Mouse (Mus musculus) layer of hippocampus, postnatal 25 days (tissue): ENCODE results near the gene Cflar. TPM values are rescaled to one million over a fixed set of nuclear protein-coding genes. Genes with fewer than 3 reads are reported as not detected.
"Not testable (repeated sequence)": the region's sequence is repeated elsewhere in the genome, so short reads cannot be mapped to it uniquely, and the experiment has no call there.

Experiments used
- DNase-seq, 2 experiments: peaks; one replicate each; pipeline ENCODE4 v3.0.0; 2022; ENCODE audit warnings: mixed read lengths in 2 of 2, low spot score in 1 of 2; ENCODE audit errors: extremely low spot score in 1 of 2
- total RNA-seq, 2 experiments: library from RNA; stranded (reverse); gene quantifications; 2 replicates each; pipeline ENCODE4 v1.2.3; 2021

The Cflar gene
- total RNA-seq, 2 experiments from 2014 or later, result 32.6 to 32.8 TPM

DNA sequence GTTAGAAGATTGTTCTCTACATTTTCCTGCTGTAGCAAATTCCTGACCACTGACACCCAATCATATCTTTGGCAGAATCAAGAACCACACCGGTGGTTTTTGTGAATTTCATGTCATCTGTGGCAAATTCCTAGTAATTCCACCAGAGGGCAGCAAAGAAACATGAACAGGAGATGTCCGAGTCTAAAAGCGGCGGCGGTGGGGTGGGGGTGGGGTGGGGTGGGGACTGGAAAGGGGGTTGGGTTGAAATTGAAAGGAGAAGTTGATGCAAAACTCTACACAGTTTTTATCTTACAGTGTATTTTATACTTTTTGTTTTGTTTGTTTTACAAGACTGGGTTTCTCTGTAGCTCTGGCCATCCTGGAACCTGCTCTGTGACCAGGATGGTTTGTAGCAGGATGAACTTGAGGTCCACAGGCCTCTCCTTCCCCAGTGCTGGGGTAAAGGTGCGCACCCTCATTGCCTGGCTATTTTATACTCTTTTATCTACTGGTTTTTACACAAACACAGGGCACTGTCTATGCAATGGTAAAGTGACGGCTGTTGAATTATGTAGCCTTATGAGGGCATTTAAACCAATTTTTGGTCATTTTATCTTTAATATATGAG is 58.9 kb downstream of the Cflar start:
- DNase-seq, result peak in 1 of 2 experiments; percentile 28

DNA sequence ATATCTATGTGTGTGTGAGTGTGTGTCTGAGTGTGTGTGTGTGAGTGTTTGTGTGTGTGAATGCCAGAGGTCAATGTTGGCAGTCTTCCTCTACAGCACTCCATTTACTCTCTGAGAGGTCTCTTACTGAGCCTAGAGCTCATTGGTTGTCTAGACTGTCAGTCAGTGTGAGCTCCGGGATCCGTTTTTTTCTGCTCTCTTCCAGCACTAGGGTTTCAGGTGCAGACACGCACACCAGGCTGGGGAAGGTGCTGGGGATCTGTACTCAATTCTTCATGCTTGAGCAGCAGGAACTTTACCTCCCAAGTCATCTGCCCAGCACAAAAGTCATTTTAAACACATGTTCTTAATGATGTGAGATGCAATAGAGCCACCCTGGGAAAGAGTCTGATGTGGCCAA is 60.8 kb downstream of the Cflar start:
- no peak for DNase-seq

DNA sequence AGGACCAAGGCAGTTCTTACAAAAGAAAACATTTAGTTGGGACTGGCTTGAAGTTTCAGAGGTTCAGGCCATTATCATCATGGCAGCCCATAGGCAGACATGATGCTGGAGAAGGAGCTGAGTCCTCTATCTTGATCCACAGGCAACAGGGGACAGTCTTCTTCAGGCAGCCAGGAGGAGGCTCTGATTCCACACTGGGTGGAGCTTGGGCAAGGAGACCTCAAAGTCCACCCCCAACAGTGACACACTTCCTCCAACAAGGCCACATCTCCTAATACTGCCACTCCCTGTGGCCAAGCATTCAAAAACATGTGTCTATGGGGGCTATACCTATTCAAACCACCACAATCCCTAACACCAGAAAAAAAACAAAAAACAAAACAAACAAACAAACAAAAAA is 62.0 kb downstream of the Cflar start:
- DNase-seq, result no peak

DNA sequence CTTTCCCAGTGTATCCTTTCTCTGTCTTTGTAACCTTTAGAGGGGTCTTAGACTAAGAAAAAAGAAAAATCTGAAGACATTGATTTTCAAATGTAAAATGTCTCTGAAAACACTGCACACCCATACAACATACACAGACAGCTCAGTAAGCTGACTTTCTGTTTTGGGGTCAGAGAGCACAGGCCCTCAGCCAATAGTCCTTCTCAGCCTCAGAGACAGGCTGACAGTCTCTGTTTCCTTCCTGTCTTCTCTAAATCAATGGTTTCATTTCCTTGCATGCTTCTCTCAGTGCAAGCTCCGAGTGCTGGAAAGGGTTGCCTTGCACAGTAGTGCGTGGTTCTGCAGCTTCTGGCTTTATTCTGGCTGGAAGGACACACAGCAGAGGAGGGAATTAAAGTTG is 62.6 kb downstream of the Cflar start:
- DNase-seq, result no peak

DNA sequence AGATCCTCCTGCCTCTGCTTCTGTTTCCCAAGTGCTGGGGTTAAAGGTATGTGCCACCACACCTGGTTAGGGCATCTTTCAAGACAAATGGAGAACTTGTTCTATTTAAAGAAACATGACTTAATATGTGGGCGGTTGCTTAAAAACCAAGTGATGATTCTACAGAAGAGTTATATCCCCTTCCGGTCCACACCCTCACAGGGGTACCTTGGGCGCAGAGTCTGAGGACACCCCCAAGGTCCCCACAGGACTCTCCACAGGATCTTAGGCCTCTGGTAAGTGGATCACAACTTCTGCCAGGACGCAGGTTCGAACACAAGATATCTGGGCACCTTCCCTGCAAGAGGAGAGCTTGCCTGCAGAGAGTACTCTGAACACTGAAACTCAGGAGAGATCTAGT is 64.1 kb downstream of the Cflar start:
- no peak for DNase-seq

DNA sequence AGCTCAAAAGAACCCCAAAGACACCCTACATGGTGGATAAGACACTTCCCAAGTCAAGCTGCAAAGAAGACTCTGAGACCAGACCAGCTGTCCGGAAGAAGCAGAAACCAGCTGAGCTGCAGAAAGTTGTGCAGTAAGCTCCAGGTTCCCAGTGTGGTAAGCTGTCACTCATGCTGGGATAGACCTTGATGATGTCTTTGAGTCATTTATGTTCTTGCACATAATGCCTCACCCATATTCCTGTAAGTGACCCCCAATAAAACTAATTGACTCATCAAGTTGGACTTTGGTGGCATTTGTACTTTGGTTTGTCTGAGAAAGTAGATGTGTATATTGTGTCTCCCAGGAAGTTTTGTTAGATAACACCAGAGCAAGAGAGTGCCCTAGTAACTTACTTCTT is 66.3 kb downstream of the Cflar start:
- no peak for DNase-seq

DNA sequence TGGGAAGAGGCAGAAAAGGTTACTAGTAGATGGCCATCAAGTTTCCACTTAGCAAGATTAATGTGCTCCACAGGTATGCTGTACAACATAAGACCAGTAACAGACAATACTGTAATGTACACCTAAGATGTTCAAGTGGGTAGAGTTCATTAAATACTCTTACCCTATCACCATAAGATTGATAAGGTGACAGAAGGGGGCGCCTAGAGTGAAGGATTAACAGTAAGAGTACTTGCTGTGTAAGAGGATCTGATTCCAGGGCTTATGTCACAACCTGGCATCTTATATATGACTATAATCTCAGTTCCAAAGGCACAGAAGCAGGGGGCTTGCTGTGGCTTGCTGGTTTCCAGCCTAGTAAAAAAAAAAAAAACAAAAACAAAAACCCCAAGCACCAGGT is 66.9 kb downstream of the Cflar start:
- no peak for DNase-seq

DNA sequence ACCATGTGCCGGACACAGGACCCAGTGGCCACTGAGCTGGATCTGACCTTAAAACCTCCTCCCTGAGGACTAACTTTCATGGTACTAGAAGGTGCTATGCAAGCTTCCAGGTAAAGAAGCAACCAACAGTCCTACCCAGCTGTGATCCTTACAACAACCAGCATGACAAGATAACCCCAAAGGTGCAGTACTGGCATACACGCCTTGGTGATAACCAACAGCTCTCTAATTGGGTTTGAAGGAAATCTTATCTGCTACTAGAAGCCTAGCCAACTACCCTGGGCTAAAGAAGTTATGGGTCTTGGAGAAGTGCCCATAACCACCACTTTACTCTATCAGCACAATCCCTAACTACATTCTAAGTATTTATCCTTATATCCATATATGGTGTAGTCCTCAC is 75.0 kb downstream of the Cflar start:
- no peak for DNase-seq

DNA sequence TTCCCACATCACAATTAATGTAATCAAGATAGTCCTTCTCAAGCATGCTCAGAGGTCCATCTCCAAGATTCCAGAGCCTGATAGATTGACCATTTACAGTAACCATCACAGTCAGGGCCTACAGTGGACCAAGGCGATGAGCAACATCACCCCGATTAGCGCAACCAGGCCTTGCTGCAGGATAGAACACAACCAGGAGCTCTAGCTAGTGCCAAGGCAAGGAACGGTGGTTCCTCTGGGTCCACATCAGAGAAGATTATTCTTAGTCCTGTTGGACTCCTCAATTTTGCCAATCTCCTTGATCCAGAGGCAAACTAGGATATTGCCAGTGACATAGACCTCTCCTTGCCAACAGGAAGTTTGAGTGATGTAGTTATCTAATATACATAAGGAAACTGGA is 77.1 kb downstream of the Cflar start:
- DNase-seq, result no peak

DNA sequence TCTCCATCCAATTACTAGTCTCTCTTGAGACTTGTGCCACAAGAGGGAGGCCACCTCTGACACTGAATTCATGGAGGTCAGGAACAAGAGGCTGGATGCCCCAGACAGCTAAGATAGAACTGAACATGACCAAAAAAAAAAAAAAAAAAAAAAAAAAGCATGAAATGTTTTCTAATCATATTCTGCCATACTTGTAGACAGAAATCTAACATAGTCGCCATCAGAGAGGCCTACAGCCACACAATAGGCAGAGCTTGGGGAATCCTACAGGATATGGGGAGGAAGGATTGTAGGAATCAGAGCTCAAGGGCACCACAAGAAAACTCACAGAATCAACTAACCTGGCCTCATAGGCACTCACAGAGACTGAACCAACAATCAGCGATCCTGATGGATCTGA is 83.4 kb downstream of the Cflar start:
- DNase-seq, result no peak

DNA sequence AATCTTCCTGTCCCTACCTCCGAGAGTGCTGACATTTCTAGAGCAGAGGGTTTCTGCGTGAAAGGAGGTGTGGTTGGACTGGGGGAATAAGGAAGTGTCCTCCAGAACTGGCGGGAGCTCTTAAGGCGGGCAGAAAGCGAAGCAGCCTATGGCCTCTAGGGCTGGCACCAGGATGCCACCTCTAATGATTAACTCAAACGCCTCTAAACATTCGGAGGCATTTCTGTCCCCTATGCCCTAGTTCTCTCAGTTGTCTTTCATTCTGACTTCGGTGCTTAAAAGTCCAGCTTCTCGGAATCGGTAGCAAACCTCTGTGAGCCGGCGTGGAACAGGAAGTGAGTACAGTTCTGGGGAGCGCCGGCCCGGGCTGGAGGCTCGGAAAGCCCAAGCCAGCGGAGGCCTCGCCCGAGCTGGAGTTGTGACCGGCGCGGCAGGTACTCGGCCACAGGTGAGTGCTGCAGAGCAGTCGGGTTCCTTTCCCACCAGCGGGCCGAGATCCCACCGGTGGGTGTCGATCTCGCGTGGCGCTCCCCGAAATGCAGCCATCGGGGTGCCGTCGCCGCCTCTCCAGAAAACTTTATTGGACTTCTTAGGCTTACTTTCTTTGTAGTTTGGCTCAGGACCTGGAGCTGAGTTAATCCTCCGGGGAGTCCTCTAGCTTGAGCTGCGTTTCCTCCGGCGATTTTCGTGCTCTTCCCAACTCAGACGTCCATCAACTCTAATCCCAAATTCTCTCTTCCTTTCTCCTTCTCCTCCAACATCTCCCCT is 84.2 kb downstream of the Cflar start, which contains the start of gene Casp8:
Gene Casp8 (plus strand): TSS at position 84 of the 768 bp plus-strand sequence.
- no peak for DNase-seq

DNA sequence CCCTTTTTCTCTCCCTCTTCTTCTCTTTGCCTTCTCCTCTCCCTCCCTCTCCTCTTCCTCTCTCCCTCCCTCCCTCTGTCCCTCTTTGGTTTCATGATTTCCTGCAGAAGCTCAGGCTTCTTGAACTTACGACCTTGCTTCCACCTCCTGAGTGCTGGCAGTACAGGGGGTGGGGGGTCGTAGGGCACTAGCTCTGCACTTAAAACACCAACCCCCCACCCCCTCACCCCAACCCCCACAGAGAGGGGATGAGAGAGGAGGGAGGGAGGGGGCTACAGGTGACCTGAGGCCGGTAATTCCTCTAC is 84.7 kb downstream of the Cflar start:
- DNase-seq, result no peak

DNA sequence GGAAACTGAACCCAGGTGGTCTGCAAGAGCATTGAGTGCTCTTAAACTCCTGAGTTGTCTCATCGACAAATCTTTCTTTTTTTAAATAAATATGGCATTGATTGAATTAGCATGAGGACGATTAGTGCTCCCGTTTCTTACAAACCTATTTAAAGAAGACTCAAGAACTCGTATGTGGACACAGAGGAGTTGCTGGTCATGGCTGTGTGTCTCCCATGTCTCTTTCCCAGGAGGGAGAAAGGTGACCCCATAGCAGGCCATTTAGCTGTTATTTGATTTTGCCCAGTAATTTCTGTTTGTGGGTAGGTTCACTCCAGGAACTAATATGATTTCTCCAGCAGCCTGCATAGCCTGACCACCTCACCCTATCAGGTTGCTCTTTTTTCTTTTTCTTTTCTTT is 85.5 kb downstream of the Cflar start:
- DNase-seq, result no peak

DNA sequence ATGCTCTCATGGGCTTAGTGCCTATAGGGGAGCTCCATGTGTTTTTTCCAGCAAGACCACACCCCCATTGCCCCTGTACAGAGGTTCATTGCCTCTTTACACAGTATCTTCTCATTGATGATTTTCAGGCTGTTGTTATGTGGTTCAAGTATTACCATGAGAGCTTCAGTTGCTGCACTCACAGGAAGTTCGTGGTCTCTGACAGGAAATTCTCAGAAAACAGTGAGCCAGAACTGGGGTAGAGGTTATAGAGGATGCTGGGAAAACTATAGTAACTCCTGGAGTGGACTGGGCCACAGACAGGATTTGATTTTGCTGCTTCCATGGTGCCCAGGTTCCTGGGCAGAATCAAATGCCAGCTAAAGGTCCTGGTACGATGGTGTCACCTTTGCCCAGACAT is 86.1 kb downstream of the Cflar start:
- DNase-seq, result no peak

DNA sequence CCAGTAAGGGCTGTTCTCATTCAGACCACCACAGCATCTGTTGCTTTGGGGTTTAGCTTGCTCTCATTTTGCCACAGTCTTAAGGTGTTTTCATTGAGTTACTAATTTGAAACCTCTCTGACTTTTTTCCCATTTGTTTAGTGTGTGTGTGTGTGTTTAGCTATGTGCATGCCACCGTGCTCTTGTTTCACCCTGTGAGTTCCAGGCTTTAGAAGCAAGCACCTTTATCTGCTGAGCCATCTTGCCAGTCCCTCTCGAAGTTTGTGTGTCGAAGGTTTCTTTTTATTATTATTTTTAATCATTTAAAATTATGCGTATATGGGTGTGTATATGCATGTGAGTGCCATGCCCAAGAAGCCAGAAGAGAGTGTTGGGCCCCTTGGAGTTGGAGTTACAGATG is 87.6 kb downstream of the Cflar start:
- no peak for DNase-seq

DNA sequence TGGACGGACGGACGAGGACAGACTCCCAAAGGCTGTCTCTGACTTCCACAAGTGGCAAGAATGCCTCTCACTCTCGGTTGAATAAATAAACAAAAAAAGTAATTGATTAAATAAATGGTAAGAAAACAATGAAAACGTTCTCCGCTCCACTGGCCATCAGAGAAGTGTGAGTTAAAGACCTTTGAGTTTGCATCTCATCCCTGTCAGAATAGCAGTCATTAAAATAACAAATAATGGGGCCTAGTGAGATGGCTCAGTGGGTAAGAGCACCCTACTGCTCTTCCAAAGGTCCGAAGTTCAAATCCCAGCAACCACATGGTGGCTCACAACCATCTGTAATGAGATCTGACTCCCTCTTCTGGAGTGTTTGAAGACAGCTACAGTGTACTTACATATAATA is 89.3 kb downstream of the Cflar start:
- DNase-seq, result not testable (repeated sequence)

DNA sequence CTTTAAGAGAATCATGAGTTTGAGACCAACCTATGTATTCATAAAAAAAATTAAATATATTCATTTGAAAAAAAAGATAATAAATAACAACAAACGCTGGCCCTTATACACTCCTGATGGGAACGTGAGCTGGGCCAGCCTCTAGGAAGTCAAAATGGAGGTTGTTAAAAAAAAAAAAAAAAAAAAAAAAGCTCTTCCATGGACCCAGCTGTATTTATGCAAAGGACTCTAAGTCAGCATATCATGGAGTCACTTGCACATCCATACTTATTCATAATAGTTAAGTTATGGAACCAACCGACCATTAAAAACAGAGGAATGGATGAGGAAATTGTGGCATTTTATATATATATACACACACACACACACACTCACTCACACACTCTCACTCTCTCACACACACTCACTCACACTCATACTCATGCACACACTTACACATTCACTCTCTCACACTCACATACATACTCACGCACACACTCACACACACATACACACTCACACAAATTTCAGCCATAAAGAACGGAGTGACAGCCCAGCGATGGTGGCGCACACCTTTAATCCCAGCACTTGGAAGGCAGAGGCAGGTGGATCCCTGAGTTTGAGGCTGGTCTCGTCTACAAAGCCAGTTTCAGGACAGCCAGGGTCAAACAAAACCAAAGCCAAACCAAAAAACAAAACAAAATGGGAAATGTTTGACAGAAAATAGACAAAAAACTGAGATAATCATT is 90.4 kb downstream of the Cflar start:
- DNase-seq, result no peak

DNA sequence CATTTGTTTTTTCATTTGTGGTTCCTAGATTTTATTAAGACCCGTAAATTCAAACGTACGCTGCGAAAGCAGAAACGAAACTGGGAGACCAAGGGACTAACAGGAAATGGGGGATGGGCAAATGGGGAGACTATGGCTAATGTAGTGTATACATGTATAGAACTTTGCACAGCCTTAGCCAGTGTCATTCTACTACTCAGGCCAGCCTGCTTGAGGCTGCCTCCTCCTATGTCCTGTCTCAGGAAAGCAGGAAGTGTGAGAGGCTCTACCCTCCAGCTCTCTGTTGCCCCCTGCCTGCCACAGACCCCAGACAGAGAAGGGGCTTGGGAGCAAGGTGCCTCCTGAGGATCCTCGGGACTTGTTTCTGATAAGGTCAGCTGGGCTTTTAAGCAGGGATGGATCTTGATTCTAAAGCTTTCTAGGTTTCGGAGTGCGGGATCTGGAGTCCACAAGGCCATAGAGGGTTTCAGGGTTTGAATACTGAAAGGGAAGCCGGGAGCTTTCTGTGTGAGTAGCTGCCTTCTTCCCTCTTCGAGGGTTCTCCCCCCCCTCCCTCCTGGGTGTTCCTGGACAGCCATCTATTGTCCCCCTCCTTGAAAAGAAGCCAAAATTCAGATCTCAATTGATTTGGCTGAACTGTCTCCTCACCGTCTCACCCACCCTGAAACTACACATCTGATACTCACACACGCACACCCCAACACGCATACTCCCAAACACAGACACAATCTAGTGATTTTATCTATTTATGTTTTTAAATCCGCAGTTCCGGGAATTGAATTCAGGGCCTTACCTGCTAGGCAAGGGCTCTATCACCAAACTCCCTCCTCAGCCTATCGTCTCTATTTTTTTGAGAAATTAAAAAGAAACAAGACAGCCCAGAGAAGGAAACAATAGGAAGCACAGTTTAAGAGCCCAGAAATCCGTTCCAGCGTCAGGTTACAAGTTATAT is 91.3 kb downstream of the Cflar start:
- DNase-seq, result peak in 1 of 2 experiments; percentile 24

DNA sequence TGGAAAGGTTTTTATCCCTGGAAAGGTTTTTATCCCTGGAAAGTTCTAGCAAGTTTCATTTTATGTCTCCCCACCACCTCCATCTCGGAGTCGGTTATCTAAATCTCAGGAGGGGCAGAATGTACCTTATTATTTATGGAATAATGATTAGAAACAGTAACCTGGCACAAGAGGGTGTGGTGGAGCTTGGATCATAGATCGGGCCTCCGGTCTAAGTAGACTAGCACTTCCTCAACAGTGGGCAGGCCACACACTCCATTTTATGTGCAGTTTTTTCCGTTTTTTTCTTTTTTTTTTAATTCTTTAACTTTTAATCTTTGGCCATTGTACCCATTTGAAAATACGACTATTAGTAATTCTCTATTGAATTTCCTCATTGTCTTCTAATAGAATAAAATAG is 92.2 kb downstream of the Cflar start:
- no peak for DNase-seq

DNA sequence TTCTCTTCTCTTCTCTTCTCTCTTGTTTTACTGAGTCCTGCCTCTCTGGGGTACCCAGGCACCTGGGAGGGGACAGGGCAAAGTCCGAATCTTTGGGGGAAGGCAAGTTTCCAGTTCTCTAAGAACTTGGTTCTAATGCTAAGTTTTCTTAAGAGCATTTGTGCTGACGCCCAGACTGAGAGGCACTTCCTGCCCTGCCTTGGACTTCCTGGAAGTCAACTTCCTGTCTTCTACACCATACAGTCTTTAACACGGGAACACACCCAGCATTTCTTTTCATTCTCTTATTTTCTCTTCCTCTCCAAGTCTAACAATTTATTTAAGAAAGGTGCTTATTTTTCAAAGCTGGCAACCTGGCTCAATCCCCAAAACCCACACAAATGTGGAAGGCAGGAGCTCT is 95.3 kb downstream of the Cflar start:
- no peak for DNase-seq
